Mouse (Mus musculus): ENCODE measurements at regions not wholly inside any gene's neighbourhood (a gene's known extent, or its start where the extent isn't known, plus 50 kb on each side); places are given as distances from the start of the nearest gene placed in this dataset.

- no peak for DNase-seq
These were observed 155.2 kb downstream of the Zfp706 start for GRCm38 (mm10) chr15:36852229-36852821.

GRCm38 (mm10) chr15:36848238-36848637 lies 159.3 kb downstream of the Zfp706 start:
- DNase-seq: no peak

- no peak for DNase-seq
These were observed 160.8 kb downstream of the Zfp706 start for GRCm38 (mm10) chr15:36846806-36847205.
